Mouse (Mus musculus) urinary bladder, postnatal 36 days (tissue): ENCODE results near the gene Olfr120.
"Not testable (repeated sequence)": the region's sequence is repeated elsewhere in the genome, so short reads cannot be mapped to it uniquely, and the experiment has no call there.

Experiments used
- DNase-seq, 2 experiments: peaks; one replicate each; pipeline ENCODE4 v3.0.0; 2022; ENCODE audit warnings: low spot score in 2 of 2, mixed read lengths in 1 of 2

Olfr120 gene

GRCm38 (mm10) chr17:37721508-37721907 is at the start of gene Olfr120:
TSS of gene Olfr120 (plus strand) at chr17:37721808.
- no peak for DNase-seq

- not testable (repeated sequence) for DNase-seq
These were observed 25.3 kb upstream of the Olfr120 start, which contains the start of gene Olfr119 for GRCm38 (mm10) chr17:37696264-37696663. TSS of gene Olfr119 (plus strand) at chr17:37696564.

GRCm38 (mm10) chr17:37738070-37738469 is 16.5 kb downstream of the Olfr120 start:
- DNase-seq = no peak

GRCm38 (mm10) chr17:37768307-37768706 is 46.7 kb downstream of the Olfr120 start, which contains the start of gene Olfr122:
TSS of gene Olfr122 (plus strand) at chr17:37768607.
- DNase-seq = no peak
